Mouse (Mus musculus) hindbrain, embryonic 15.5 days (tissue): ENCODE results near the gene Pon1. TPM values are rescaled to one million over a fixed set of nuclear protein-coding genes. Genes with fewer than 3 reads are reported as not detected.
"Not testable (repeated sequence)": the region's sequence is repeated elsewhere in the genome, so short reads cannot be mapped to it uniquely, and the experiment has no call there.

ENCODE experiments used
- ATAC-seq: fragments of 200-750 bp; cut with Nextera tagmentation; 2 replicates; pipeline ENCODE4 v1.8.0; 2017; ENCODE audit warnings: low read depth, moderate number of reproducible peaks, moderate TSS enrichment; ENCODE audit not compliant: low FRiP score
- H3K27ac ChIP-seq: fragments of 300-500 bp; sonication (generic); replicated peaks from 2 replicates; pipeline ENCODE4 v1.5.1; 2015; ENCODE audit warnings: mild to moderate bottlenecking, inconsistent platforms
- H3K27me3 ChIP-seq: fragments of 300-500 bp; sonication (generic); 2 replicates; pipeline ENCODE4 v1.6.1; 2015; ENCODE audit warnings: control low read depth, inconsistent platforms
- H3K36me3 ChIP-seq: fragments of 300-500 bp; sonication (generic); 2 replicates; pipeline ENCODE4 v1.6.1; 2015; ENCODE audit warnings: control low read depth, inconsistent platforms
- H3K4me1 ChIP-seq: fragments of 300-500 bp; sonication (generic); replicated peaks from 2 replicates; pipeline ENCODE4 v1.6.1; 2015; ENCODE audit warnings: control low read depth, inconsistent platforms
- H3K4me2 ChIP-seq: fragments of 300-500 bp; sonication (generic); 2 replicates; pipeline ENCODE4 v1.6.1; 2015; ENCODE audit warnings: moderate library complexity, mild to moderate bottlenecking, inconsistent platforms
- H3K4me3 ChIP-seq: fragments of 300-500 bp; sonication (generic); 2 replicates; pipeline ENCODE4 v1.5.1; 2015; ENCODE audit warnings: mild to moderate bottlenecking, inconsistent platforms
- H3K9ac ChIP-seq: fragments of 300-500 bp; sonication (generic); 2 replicates; pipeline ENCODE4 v1.6.1; 2015; ENCODE audit warnings: inconsistent platforms
- H3K9me3 ChIP-seq: fragments of 300-500 bp; sonication (generic); 2 replicates; pipeline ENCODE4 v1.6.1; 2016; ENCODE audit warnings: control low read depth, inconsistent platforms
- WGBS: fragments of 180-500 bp; shearing (Covaris S2); methylation state at CpG from one replicate; pipeline ENCODE4 v1.1.7; 2015; 5-methylcytosine and 5-hydroxymethylcytosine counted together
- polyA plus RNA-seq: library from polyadenylated mRNA; unstranded; fragments of >200 nt; fragmentation: Nextera tagmentation; extraction: Ambion mirVana; gene quantifications from 2 replicates; pipeline ENCODE4 v1.2.1, GENCODE M21; 2015

Gene Pon1
- polyA plus RNA-seq: 0.21 and 0.45 TPM in 2 replicates

GRCm38 (mm10) chr6:5193693-5194092 is at the start of gene Pon1:
TSS of gene Pon1 (minus strand) at chr6:5193946.
- H3K4me3 ChIP-seq: no peak within 1 kb of the TSS
- WGBS: 47% methylated on average over 5 of the region's 5 CpGs

DNA sequence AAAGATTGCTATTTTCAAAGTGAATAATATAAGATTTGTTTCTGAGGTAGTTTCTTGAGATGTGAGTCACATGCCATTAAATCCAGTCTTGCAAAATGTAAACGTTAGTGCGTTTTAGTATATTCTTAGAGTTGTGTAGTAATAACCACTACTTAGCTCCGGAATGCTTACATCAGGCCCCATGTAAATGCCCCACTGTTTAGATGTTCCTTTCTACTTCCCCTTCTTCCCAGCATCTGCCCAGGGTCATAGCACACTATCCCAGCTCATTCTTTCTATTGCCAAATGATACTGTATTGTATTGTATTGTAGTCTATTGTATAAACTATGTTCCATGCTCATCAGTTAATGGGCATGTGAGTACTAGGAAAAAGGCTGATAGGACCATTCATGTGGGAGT is 45.1 kb upstream of the Pon1 start:
- no peaks in the 10 kb centered on the region for H3K4me1 ChIP-seq
- no peaks in the 10 kb centered on the region for H3K27me3 ChIP-seq
- ATAC-seq: no peak
- 91% methylated on average over 3 of the region's 3 CpGs for WGBS
- H3K9me3 ChIP-seq: no peaks in the 10 kb centered on the region
- no peak overlapping the region for H3K4me3 ChIP-seq
- H3K4me2 ChIP-seq: no peak overlapping the region
- no peak overlapping the region for H3K27ac ChIP-seq
- no peaks in the 10 kb centered on the region for H3K36me3 ChIP-seq
- no peak overlapping the region for H3K9ac ChIP-seq

More at GRCm38 (mm10) chr6:5193693-5194092, at the start of gene Pon1:
- H3K4me1 ChIP-seq: no peaks in the 10 kb centered on the region
- no peak within 1 kb of the TSS for H3K27ac ChIP-seq
- no peaks in the 10 kb centered on the region for H3K27me3 ChIP-seq
- no peaks in the 10 kb centered on the region for H3K9me3 ChIP-seq
- no peak within 1 kb of the TSS for H3K9ac ChIP-seq
- H3K36me3 ChIP-seq: no peaks in the 10 kb centered on the region
- H3K4me2 ChIP-seq: no peak within 1 kb of the TSS
- ATAC-seq: no peak

DNA sequence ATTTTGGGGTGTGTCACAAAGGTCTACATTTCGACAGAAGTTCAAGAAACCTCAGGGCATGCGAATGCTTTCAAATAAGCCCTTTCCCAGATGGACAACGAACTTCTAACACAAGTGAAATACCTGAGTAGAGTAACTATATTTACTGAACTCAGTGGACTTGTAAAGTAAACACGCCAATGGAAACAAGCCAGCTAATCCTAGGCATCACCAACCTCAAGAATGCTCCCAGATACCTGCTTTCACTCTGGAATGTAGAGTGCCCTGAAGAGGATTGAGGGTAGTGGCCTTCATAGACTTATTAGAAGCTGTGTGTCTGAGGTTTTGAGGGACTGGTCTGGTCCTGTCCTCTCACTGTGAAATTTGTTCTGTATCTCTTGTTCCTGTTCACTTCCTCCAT is 43.8 kb upstream of the Pon1 start:
- no peaks in the 10 kb centered on the region for H3K9me3 ChIP-seq
- no peak overlapping the region for H3K4me3 ChIP-seq
- no peak overlapping the region for H3K4me2 ChIP-seq
- ATAC-seq: no peak
- no peaks in the 10 kb centered on the region for H3K36me3 ChIP-seq
- no peak overlapping the region for H3K27ac ChIP-seq
- H3K27me3 ChIP-seq: no peaks in the 10 kb centered on the region
- WGBS: 91% methylated on average over 4 of the region's 4 CpGs
- no peak overlapping the region for H3K9ac ChIP-seq
- H3K4me1 ChIP-seq: no peaks in the 10 kb centered on the region

GRCm38 (mm10) chr6:5236843-5237371 is 43.2 kb upstream of the Pon1 start:
- Histone ChIP-seq H3K4me2 (no peak overlapping the region), H3K36me3 (no peaks in the 10 kb centered on the region), H3K27ac (no peak overlapping the region), H3K4me3 (no peak overlapping the region), H3K9ac (no peak overlapping the region), H3K27me3 (no peaks in the 10 kb centered on the region), H3K4me1 (no peaks in the 10 kb centered on the region), H3K9me3 (no peaks in the 10 kb centered on the region)
- ATAC-seq: no peak
- WGBS: 91% methylated on average over 8 of the region's 8 CpGs

- Histone ChIP-seq H3K36me3 (no peaks in the 10 kb centered on the region), H3K4me3 (no peak overlapping the region), H3K4me1 (no peaks in the 10 kb centered on the region), H3K27me3 (no peaks in the 10 kb centered on the region), H3K9ac (no peak overlapping the region), H3K27ac (no peak overlapping the region), H3K4me2 (no peak overlapping the region), H3K9me3 (no peaks in the 10 kb centered on the region)
- ATAC-seq: no peak
- WGBS: 75% methylated on average over 3 of the region's 3 CpGs
These were observed 40.8 kb upstream of the Pon1 start for GRCm38 (mm10) chr6:5234563-5234962.

DNA sequence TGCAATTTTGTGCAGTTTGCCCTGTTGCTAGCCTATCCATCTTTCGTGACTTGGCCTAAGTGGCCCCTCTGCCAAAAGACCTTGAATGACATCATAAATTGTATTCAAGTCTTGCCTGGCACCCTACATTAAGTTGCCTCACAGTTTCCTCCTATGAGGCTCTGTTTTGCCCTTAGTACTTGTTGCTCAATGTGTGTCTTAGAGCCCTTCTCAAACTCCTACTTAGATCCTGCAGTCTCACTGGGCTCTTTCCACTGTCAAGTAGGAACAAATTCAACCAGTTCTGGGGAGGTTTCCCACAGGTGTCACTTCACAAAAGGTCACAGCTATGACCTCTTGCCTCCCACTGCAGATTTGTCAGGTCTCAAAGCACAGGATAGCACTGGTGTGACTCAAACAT is 40.1 kb upstream of the Pon1 start:
- Histone ChIP-seq H3K4me2 (no peak overlapping the region), H3K36me3 (no peaks in the 10 kb centered on the region), H3K27me3 (no peaks in the 10 kb centered on the region), H3K27ac (no peak overlapping the region), H3K4me3 (no peak overlapping the region), H3K9ac (no peak overlapping the region), H3K9me3 (no peaks in the 10 kb centered on the region), H3K4me1 (no peaks in the 10 kb centered on the region)
- ATAC-seq: no peak
- WGBS: 96% methylated on average over 1 of the region's 1 CpGs

DNA sequence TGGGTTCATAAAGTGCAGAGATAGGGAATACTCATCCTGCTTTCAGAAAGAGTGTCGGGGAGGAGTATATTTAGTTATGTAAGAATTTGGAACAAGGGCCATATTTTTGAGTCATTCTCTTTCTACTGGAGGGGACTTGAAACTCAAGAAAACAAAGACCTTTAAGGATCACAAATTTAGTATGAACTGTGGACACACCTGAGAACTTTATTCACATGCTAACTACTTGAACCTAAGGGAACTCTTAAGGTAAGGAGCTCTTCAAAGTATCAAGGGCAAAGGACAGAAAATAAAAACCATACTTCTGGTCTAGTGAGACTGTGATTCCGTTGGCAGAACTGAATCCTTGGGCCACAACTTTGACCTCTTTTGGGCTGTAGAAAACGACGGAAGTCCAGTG is 38.3 kb upstream of the Pon1 start:
- Histone ChIP-seq H3K4me1 (no peaks in the 10 kb centered on the region), H3K4me3 (no peak overlapping the region), H3K9me3 (no peaks in the 10 kb centered on the region), H3K27me3 (no peaks in the 10 kb centered on the region), H3K9ac (no peak overlapping the region), H3K36me3 (no peaks in the 10 kb centered on the region), H3K27ac (no peak overlapping the region), H3K4me2 (no peak overlapping the region)
- ATAC-seq: no peak
- WGBS: 95% methylated on average over 4 of the region's 4 CpGs

- H3K27ac ChIP-seq: no peak overlapping the region
- no peak overlapping the region for H3K4me2 ChIP-seq
- ATAC-seq: no peak
- no peaks in the 10 kb centered on the region for H3K9me3 ChIP-seq
- no peaks in the 10 kb centered on the region for H3K4me1 ChIP-seq
- 86% methylated on average over 5 of the region's 5 CpGs for WGBS
- H3K9ac ChIP-seq: no peak overlapping the region
- no peaks in the 10 kb centered on the region for H3K36me3 ChIP-seq
- no peaks in the 10 kb centered on the region for H3K27me3 ChIP-seq
- H3K4me3 ChIP-seq: no peak overlapping the region
These were observed 36.5 kb upstream of the Pon1 start for GRCm38 (mm10) chr6:5230261-5230660.

GRCm38 (mm10) chr6:5223551-5223950 is 29.8 kb upstream of the Pon1 start:
- H3K27ac ChIP-seq, H3K4me3 ChIP-seq, H3K9me3 ChIP-seq, H3K4me2 ChIP-seq, ATAC-seq, H3K36me3 ChIP-seq, H3K9ac ChIP-seq, H3K27me3 ChIP-seq, H3K4me1 ChIP-seq: not testable (repeated sequence)
- 89% methylated on average over 2 of the region's 2 CpGs for WGBS

DNA sequence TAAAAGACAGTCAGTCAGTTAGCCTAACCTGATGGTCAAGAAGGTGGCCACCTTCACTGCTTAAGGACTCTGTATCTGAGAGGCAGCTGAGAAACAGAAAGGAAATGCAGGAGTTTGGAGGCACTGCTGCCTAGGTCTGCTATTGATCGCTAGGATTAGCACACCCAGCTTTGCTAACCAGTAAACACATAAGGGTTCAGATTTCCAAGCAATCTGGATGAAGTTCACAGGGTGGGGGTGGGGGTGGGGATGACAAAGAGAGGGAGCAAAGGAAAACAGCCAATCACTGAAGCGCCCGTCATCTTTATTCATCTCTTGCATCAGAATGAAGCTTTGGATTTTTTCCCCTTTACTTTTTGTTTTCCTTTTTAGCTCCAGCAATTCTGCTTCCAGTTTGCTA is 28.3 kb upstream of the Pon1 start:
- no peaks in the 10 kb centered on the region for H3K27me3 ChIP-seq
- no peaks in the 10 kb centered on the region for H3K4me1 ChIP-seq
- H3K4me3 ChIP-seq: no peak overlapping the region
- ATAC-seq: no peak
- no peaks in the 10 kb centered on the region for H3K36me3 ChIP-seq
- H3K9ac ChIP-seq: no peak overlapping the region
- H3K9me3 ChIP-seq: no peaks in the 10 kb centered on the region
- no peak overlapping the region for H3K4me2 ChIP-seq
- no peak overlapping the region for H3K27ac ChIP-seq
- 85% methylated on average over 3 of the region's 3 CpGs for WGBS

DNA sequence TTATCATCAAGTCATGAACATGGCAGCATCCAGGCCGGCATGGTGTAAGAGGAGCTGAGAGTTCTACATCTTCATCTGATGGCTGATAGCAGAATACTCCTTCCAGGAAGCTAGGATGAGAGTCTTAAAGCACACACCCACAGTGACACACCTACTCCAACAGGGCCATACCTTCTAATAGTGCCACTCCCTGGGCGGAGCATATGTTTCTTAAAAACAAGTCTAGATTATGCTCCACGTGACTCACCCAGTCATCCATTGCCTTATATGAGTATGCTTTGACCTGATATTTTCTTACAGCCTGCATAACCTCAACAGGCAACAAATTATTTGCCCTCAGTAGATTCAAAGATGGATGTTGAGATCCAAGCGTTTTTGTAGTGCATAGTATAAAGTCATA is 24.4 kb upstream of the Pon1 start:
- no peak overlapping the region for H3K27ac ChIP-seq
- H3K4me3 ChIP-seq: no peak overlapping the region
- H3K4me2 ChIP-seq: no peak overlapping the region
- no peak overlapping the region for H3K9ac ChIP-seq
- H3K27me3 ChIP-seq: no peaks in the 10 kb centered on the region
- 94% methylated on average over 4 of the region's 4 CpGs for WGBS
- no peak for ATAC-seq
- H3K9me3 ChIP-seq: no peaks in the 10 kb centered on the region
- H3K4me1 ChIP-seq: no peaks in the 10 kb centered on the region
- no peaks in the 10 kb centered on the region for H3K36me3 ChIP-seq

DNA sequence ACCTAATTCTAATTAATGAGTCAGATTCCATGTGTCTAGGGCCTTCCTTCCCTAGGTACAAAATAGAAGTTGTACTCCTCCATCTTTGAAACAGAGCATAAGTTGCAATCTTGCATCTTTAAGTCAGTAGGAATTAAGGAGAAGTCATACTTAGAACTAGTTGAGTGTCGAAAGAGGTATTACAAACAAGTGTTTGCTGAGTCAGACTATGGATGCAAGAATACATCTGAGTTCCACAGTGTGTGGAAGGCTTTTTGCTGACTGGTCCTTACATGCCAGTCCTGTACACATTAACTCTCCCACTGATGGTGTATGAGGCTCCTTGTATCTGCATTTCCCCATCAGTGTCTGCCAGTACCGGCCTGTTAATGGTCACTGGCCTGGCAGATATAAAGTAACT is 14.1 kb upstream of the Pon1 start:
- H3K4me2 ChIP-seq: no peak overlapping the region
- H3K4me1 ChIP-seq: no peaks in the 10 kb centered on the region
- no peak for ATAC-seq
- 90% methylated on average over 2 of the region's 2 CpGs for WGBS
- no peak overlapping the region for H3K4me3 ChIP-seq
- no peaks in the 10 kb centered on the region for H3K36me3 ChIP-seq
- H3K9ac ChIP-seq: no peak overlapping the region
- H3K27ac ChIP-seq: no peak overlapping the region
- H3K9me3 ChIP-seq: no peaks in the 10 kb centered on the region
- H3K27me3 ChIP-seq: no peaks in the 10 kb centered on the region

- H3K9ac ChIP-seq: no peak overlapping the region
- no peak overlapping the region for H3K4me3 ChIP-seq
- H3K27me3 ChIP-seq: no peaks in the 10 kb centered on the region
- no peaks in the 10 kb centered on the region for H3K36me3 ChIP-seq
- H3K4me1 ChIP-seq: no peaks in the 10 kb centered on the region
- no peak overlapping the region for H3K4me2 ChIP-seq
- ATAC-seq: no peak
- no peak overlapping the region for H3K27ac ChIP-seq
- H3K9me3 ChIP-seq: no peaks in the 10 kb centered on the region
- WGBS: 87% methylated on average over 3 of the region's 3 CpGs
These were observed 6.2 kb upstream of the Pon1 start for GRCm38 (mm10) chr6:5199916-5200315.
